Mouse (Mus musculus): Measurements from ENCODE around the gene Kremen2.

Gene Kremen2

DNA sequence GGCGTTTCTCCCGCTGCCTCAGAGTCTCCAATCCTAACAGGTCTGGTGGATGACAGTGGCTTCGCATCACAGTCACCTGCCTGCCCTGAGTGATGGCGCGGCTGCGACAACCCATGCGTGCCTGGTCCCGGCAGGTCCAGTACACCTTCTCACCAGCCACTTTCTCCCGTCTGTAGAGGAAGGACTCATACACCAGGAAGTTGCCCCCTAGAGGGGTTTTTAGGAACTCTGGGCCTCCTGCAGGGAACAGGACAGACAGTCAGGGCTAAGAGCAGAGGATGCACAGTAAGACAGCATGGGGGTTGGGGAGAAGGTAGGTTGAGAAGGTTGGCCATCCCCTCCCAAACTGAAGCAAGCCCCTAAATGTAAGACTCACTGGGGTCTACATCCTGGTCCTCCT, 14.6 kb upstream of the Kremen2 start:
- DNase-seq (ENCODE audit: low spot score in 2 of 2) = no peak

- DNase-seq (ENCODE audit: low spot score in 2 of 2) = no peak
Observed at GRCm38 (mm10) chr17:23758801-23759200, 13.2 kb upstream of the Kremen2 start.

DNA sequence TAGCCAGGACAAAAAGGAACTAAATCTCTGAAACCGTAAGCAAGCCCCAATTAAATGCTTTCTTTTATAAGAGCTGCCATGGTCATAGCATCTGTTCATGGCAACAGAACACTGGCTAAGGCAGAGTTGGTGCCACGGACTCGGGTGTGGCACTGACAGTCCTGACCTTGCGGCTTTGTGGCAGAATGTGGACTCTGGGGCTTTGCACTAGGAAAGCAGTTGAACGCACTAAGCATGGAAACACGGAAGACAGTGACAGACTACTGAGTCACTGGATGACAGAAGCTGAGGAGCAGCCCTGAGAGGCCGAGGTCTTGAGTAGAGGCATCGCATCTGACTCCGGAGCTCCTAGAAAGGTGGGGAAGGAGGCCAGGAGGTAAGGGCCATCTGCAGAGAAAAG, 11.9 kb upstream of the Kremen2 start:
- DNase-seq (ENCODE audit: low spot score in 2 of 2) = no peak

- peak in 1 of 2 experiments; percentile 54 for DNase-seq (ENCODE audit: low spot score in 2 of 2)
Observed at GRCm38 (mm10) chr17:23755689-23756088, 10.1 kb upstream of the Kremen2 start.

GRCm38 (mm10) chr17:23749400-23750191, 4.0 kb upstream of the Kremen2 start:
- DNase-seq (ENCODE audit: low spot score in 2 of 2) = no peak

DNA sequence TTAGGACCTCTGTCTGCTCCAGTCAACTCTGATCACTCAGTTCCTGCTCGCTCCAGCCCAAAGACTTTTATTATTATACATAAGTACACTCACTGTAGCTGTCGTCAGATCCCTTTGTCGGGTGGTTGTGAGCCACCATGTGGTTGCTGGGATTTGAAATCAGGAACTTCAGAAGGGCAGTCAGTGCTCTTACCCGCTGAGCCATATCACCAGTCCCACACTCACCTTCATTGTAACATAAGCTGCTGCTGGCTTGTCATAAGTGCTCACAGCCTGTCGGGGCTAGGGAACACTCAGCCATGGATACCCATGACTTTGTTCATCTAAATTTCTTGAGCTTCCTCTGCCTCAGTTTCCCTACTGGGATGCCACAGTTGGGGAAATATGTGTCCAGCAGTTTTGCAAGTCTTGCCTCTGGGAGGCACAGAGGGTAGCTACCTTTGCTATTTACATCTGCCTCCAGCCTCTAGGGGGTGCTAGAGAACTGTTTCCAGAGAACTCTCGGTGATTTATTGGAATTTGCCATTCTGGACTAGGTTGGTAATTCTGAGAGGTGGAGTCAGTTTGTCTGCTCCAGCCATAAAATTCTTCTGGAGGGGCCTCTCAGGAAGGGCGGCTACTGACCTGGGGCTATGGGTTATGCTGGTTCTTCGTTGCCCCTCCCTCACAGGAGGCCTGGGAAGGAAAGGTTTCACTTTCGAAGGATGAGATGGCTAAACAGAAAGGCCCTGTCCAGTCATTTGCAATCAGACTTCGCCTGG, 3.2 kb upstream of the Kremen2 start:
- peak; percentile 86 to 87 for DNase-seq (ENCODE audit: low spot score in 2 of 2)

DNA sequence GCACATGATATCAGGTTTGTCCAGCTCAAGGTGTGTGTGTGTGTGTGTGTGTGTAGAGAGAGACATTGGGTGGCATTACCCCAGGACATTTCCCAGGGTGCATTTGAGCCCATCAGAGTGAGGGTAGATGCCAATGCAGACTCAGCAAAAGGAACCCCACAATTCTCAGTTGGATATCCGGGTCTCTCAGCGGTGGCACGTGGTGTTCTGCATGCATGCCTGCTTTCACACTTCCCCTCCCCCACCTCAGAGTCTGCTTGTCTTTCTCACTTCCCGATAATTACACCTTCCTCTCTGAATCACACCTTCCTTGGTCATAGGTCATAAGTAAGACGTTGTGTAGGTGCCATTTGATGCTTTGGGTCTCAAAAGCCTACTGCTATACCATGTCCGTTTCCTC, 2.4 kb upstream of the Kremen2 start:
- DNase-seq (ENCODE audit: low spot score in 2 of 2) = no peak

GRCm38 (mm10) chr17:23747471-23747870, 1.8 kb upstream of the Kremen2 start:
- no peak for DNase-seq (ENCODE audit: low spot score in 2 of 2)

DNA sequence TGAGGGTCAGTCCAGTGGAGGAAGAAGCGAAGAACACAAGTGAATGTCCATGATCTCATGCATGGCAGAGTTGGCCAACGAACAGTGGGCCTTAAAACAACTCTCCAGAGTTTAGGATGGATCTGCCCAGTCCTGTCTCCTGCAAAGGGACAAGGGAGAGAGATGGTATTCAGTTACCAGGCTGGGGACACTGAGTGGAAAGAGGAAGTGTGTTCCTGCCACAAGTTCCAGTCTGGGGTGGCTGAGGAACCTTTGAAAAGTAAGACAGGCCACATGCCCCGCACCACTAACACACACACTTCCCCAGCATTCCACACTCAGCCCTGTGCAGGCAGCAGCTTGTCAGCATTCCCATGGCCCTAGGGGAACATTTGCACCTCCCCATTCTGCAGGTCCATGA, 1.1 kb upstream of the Kremen2 start:
- no peak for DNase-seq (ENCODE audit: low spot score in 2 of 2)

- DNase-seq (ENCODE audit: low spot score in 2 of 2) = no peak
Observed at GRCm38 (mm10) chr17:23746311-23746710, 678 bp upstream of the Kremen2 start.

- no peak for DNase-seq (ENCODE audit: low spot score in 2 of 2)
Observed at GRCm38 (mm10) chr17:23744651-23745050, 982 bp downstream of the Kremen2 start.

DNA sequence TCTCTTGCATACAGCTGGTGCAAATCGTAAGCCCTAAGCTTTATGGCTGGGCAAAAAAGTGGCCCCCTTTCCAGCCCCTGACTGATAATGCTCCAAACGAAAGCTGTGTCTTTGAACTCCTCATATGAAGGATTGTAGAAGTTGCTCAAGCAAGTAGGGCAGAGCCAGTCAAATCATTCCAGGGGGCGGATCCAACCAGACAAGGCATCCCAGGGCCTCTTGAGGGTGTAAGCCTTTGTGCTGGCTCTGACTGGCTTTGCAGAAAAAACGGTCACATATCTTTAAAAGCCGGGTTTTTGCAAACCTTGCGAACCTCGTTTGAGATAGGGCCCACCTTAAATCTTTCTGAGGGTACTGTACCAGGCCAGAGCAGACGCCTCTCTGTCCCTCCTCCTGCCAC, 1.6 kb downstream of the Kremen2 start:
- DNase-seq (ENCODE audit: low spot score in 2 of 2) = no peak

- DNase-seq (ENCODE audit: low spot score in 2 of 2) = no peak
Observed at GRCm38 (mm10) chr17:23742941-23743340, 2.7 kb downstream of the Kremen2 start.

- DNase-seq (ENCODE audit: low spot score in 2 of 2) = no peak
Observed at GRCm38 (mm10) chr17:23742210-23742793, 3.3 kb downstream of the Kremen2 start.

- no peak for DNase-seq (ENCODE audit: low spot score in 2 of 2)
Observed at GRCm38 (mm10) chr17:23741359-23742209, 4.0 kb downstream of the Kremen2 start.

DNA sequence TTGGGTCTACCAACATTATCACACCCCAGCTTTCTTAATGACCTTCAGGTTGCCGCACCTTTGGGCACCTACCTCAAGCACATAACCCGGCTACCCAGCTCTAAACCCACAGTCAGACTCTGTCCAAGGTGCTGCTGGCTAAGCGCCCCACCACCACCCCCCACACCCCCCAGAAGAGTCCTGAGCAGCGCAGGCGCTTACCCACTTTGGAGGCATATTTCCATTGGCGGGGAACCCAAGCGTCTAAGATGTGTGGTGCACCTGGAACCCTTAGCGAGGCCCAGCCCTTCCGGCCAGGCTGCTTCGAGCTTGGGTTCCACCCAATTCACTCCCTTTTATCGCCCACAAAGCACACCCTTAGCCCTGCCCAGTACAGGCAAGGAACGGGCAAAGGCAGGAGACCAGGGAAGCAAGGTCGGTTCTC, 5.0 kb downstream of the Kremen2 start, which contains the start of gene Paqr4:
Gene Paqr4, minus strand, starts transcription at position 270 of the 424 bp plus-strand sequence.
- no peak for DNase-seq (ENCODE audit: low spot score in 2 of 2)

DNA sequence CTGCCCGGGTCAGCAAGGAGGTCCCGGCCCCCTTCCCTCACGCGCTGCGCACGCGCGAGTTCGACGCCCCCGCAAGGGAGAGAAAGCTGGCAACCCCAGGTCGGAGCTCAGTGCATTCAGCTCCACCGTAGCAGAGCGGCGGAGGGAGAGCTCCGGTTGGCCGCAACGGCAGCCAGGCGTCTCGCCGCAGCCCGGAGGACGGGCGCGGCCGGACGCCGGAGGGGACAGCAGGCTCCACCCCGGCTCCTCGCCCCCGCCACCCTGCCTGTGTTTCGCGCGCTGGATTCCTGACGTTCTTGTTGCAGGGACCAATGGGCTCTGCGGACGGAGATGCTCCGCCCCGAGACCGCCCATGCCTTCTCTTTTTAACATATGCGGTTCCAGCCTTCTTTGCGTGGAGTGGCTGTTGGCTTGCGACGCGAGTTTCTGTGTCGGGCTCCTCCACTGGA, 5.5 kb downstream of the Kremen2 start:
- DNase-seq (ENCODE audit: low spot score in 2 of 2) = peak; percentile 93 to 94

DNA sequence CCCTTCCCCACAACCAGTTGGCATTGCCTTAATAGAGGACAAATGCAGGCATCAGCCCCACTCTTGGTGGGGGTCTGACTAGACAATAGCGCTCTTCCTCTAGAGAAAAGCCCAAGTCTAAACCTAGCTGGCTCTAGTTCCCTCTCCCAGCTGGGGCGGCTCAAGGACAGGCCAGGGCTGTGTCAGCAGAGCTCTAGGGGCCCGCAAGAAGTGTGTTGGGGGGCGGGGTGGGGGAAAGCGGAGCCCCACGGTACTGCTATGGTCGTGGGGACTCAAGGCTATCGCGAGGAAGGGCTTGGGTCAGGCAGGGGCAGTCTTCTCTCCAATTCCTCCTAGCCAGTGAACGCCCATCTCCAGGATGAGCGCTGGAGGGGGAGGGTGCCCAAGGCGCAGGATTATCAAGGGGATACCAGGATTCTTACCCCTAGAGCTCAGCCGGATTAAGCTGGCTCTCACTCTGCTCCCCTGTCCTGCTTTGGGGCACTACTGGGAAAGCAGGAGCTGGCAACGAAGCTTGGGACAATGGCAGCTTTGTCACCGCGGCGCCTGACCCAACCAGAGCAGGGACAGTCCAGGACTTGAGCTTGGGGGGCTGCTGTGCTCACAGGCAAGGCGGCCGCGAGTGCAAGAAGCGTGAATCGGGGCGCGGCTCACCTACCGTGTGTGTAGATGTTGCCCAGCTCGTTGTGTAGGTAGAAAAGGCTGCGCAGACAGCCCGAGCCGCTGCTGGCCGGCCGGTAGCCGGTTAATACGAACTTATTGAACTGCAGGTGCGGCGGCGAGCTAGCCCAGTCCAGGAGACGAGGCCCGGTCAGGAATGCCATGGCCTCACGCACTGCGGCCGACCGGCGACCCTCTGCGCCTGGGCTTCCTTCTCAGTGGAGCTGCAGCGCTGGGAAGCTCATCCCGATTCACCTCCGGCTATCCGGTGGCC, 6.2 kb downstream of the Kremen2 start:
- DNase-seq (ENCODE audit: low spot score in 2 of 2) = peak in 1 of 2 experiments; percentile 33

DNA sequence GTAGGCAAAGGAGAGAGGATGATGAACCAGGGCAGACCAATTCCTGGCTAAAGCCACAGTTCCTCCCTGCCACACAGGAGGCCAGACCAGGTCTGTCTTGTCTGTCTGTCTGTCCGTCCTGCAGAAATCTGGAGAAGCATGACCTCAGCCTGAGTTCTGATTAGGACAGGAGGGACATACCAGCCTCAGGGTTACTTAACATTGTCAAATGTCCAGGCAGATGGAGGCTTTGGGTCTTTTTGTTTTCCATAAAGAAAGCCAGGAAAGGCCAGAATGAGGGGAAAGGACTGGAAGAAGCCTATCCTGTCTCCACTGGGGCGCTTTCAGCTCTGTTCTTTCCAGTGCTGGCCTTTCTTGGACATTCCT, 6.8 kb downstream of the Kremen2 start:
- DNase-seq (ENCODE audit: low spot score in 2 of 2) = no peak
